Mouse (Mus musculus) midbrain, embryonic 11.5 days (tissue): ENCODE results near the gene Rps26. TPM values are rescaled to one million over a fixed set of nuclear protein-coding genes. Genes with fewer than 3 reads are reported as not detected.
"Not testable (repeated sequence)": the region's sequence is repeated elsewhere in the genome, so short reads cannot be mapped to it uniquely, and the experiment has no call there.

Experiments
- ATAC-seq: fragments of 200-750 bp; cut with Nextera tagmentation; 2 replicates; pipeline ENCODE4 v1.8.0; 2017; ENCODE audit warnings: moderate TSS enrichment, moderate library complexity; ENCODE audit not compliant: low FRiP score
- DNase-seq: peaks from one replicate; pipeline ENCODE4 v3.0.0; 2015; ENCODE audit warnings: low spot score; ENCODE audit errors: missing footprints
- H3K27ac ChIP-seq: fragments of 300-500 bp; sonication (generic); 2 replicates; pipeline ENCODE4 v1.5.1; 2014; ENCODE audit warnings: low read depth, low read length
- H3K27me3 ChIP-seq: fragments of 300-500 bp; sonication (generic); 2 replicates; pipeline ENCODE4 v1.6.1; 2014; ENCODE audit warnings: mild to moderate bottlenecking, low read length, moderate library complexity, mixed read lengths; ENCODE audit not compliant: control insufficient read depth, insufficient read depth
- H3K36me3 ChIP-seq: fragments of 300-500 bp; sonication (generic); 2 replicates; pipeline ENCODE4 v1.6.1; 2014; ENCODE audit warnings: mild to moderate bottlenecking, low read length, moderate library complexity, mixed read lengths; ENCODE audit not compliant: control insufficient read depth, insufficient read depth
- H3K4me1 ChIP-seq: fragments of 300-500 bp; sonication (generic); 2 replicates; pipeline ENCODE4 v1.6.1; 2014; ENCODE audit warnings: low read length; ENCODE audit not compliant: control insufficient read depth, insufficient read depth
- H3K4me2 ChIP-seq: fragments of 300-500 bp; sonication (generic); 2 replicates; pipeline ENCODE4 v1.6.1; 2014; ENCODE audit warnings: mild to moderate bottlenecking, moderate library complexity
- H3K4me3 ChIP-seq: fragments of 300-500 bp; sonication (generic); 2 replicates; pipeline ENCODE4 v1.5.1; 2014; ENCODE audit warnings: low read depth, low read length
- H3K9ac ChIP-seq: fragments of 300-500 bp; sonication (generic); 2 replicates; pipeline ENCODE4 v1.6.1; 2014; ENCODE audit warnings: low read length
- H3K9me3 ChIP-seq: fragments of 300-500 bp; sonication (generic); 2 replicates; pipeline ENCODE4 v1.6.1; 2016; ENCODE audit warnings: low read length; ENCODE audit not compliant: control insufficient read depth
- WGBS: fragments of 180-500 bp; shearing (Covaris S2); extraction: QIAGEN DNeasy Blood & Tissue Kit; methylation state at CpG from one replicate; pipeline ENCODE4 v1.1.7; 2014; 5-methylcytosine and 5-hydroxymethylcytosine counted together
- polyA plus RNA-seq: library from polyadenylated mRNA; unstranded; fragments of >200 nt; fragmentation: Nextera tagmentation; extraction: Ambion mirVana; gene quantifications from 2 replicates; pipeline ENCODE4 v1.2.1, GENCODE M21; 2014

The Rps26 gene
- polyA plus RNA-seq, 1 experiment from 2014 or later, result 638 TPM

DNA sequence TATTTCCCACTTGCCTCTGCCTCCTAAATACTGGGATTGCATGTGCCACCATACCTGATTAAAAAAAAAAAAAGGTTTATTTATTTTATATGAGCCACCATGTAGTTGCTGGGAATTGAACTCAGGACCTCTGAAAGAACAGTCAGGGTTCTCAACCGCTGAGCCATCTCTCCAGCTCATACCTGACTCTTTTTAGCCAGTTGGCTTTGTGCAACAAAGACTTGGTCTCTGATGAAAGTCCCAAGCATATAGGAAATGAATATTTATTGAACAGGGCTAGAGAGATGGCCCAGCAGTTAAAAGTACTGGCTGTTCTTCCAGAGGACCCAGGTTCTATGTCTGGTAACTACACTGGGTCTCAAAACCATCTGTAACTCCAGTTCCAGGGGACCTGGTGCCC, 8.0 kb downstream of the Rps26 start:
- Histone ChIP-seq H3K27me3 (no peaks in the 10 kb centered on the region), H3K27ac (no peak overlapping the region), H3K9me3 (no peaks in the 10 kb centered on the region), H3K4me2 (no peak overlapping the region), H3K4me1 (no peaks in the 10 kb centered on the region), H3K9ac (no peak overlapping the region), H3K4me3 (no peak overlapping the region), H3K36me3 (peaks cover 2% of the 10 kb centered on the region; the same call in 1 of the 2 replicates)
- DNase-seq (peak; percentile 44), ATAC-seq (no peak)
- 88% methylated on average over 1 of the region's 1 CpGs for WGBS

- DNase-seq, H3K36me3 ChIP-seq: not testable (repeated sequence)
Observed at GRCm38 (mm10) chr10:128615798-128616448, 10.6 kb downstream of the Rps26 start.

DNA sequence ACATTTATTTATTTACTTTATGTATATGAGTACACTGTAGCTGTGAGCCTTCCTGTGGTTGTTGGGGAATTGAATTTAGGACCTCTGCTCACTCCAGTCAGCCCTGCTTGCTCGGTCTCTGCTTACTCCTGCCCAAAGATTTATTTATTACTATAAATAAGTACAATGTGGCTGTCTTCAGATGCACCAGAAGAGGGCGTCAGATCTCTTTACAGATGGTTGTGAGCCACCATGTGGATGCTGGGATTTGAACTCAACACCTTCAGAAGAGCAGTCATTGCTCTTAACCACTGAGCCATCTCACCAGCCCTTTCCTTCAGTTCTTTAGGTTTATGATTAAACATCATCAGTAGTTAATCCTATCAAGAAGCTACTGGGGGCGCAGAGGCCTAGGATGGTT, 11.6 kb downstream of the Rps26 start:
- H3K9me3 ChIP-seq, result no peaks in the 10 kb centered on the region
- ATAC-seq (no peak), DNase-seq (no peak)
- H3K4me3 ChIP-seq, result no peak overlapping the region
- H3K36me3 ChIP-seq, result no peaks in the 10 kb centered on the region
- no peak overlapping the region for H3K4me2 ChIP-seq
- no peak overlapping the region for H3K27ac ChIP-seq
- H3K27me3 ChIP-seq, result no peaks in the 10 kb centered on the region
- no peak overlapping the region for H3K9ac ChIP-seq
- no peaks in the 10 kb centered on the region; the same call in 1 of the 2 replicates for H3K4me1 ChIP-seq
- WGBS, result 56% methylated on average over 3 of the region's 3 CpGs

More at GRCm38 (mm10) chr10:128615798-128616448, 10.6 kb downstream of the Rps26 start:
- not testable (repeated sequence) for ATAC-seq, H3K9ac ChIP-seq, H3K27ac ChIP-seq, H3K9me3 ChIP-seq, H3K27me3 ChIP-seq, H3K4me1 ChIP-seq, H3K4me3 ChIP-seq, H3K4me2 ChIP-seq
- 85% methylated on average over 6 of the region's 7 CpGs for WGBS

DNA sequence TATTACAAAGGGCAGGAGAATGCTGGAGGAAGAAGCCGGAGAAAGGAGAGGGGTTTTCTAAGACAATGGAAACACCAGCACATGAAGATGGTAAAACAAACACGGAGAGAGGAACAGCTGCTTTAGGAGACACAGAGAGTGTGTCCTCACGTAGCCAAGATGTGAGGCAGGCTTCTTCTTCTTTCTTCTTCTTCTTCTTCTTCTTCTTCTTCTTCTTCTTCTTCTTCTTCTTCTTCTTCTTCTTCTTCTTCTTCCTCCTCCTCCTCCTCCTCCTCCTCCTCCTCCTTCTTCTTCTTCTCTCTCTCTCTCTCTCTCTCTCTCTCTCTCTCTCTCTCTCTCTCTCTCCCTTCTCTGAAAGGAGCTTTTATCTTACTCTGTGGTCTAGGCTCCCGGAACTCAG, 12.7 kb downstream of the Rps26 start:
- H3K27me3 ChIP-seq, H3K4me2 ChIP-seq, ATAC-seq, H3K9me3 ChIP-seq, H3K27ac ChIP-seq, H3K36me3 ChIP-seq, H3K9ac ChIP-seq, H3K4me3 ChIP-seq, DNase-seq, H3K4me1 ChIP-seq: not testable (repeated sequence)
- 74% methylated on average over 4 of the region's 4 CpGs for WGBS

GRCm38 (mm10) chr10:128613154-128613440, 13.4 kb downstream of the Rps26 start:
- no peaks in the 10 kb centered on the region; the same call in 1 of the 2 replicates for H3K4me1 ChIP-seq
- no peak overlapping the region for H3K9ac ChIP-seq
- H3K27me3 ChIP-seq, result no peaks in the 10 kb centered on the region
- H3K4me3 ChIP-seq, result no peak overlapping the region
- H3K9me3 ChIP-seq, result no peaks in the 10 kb centered on the region
- H3K4me2 ChIP-seq, result no peak overlapping the region
- no peaks in the 10 kb centered on the region for H3K36me3 ChIP-seq
- ATAC-seq (no peak), DNase-seq (no peak)
- no peak overlapping the region for H3K27ac ChIP-seq
- WGBS, result 47% methylated on average over 6 of the region's 6 CpGs

- H3K27me3 ChIP-seq, result no peaks in the 10 kb centered on the region
- WGBS, result 16% methylated on average over 16 of the region's 16 CpGs
- H3K4me3 ChIP-seq, result no peak overlapping the region
- no peaks in the 10 kb centered on the region for H3K36me3 ChIP-seq
- no peak overlapping the region for H3K4me2 ChIP-seq
- H3K27ac ChIP-seq, result no peak overlapping the region
- ATAC-seq (peak; percentile 61), DNase-seq (peak; percentile 93)
- H3K9ac ChIP-seq, result no peak overlapping the region
- H3K4me1 ChIP-seq, result no peaks in the 10 kb centered on the region; the same call in 1 of the 2 replicates
- H3K9me3 ChIP-seq, result no peaks in the 10 kb centered on the region
Observed at GRCm38 (mm10) chr10:128612433-128613153, 14.0 kb downstream of the Rps26 start.

GRCm38 (mm10) chr10:128606483-128606882, 20.1 kb downstream of the Rps26 start:
- 56% methylated on average over 2 of the region's 2 CpGs for WGBS
- Histone ChIP-seq H3K27me3 (no peaks in the 10 kb centered on the region), H3K27ac (no peak overlapping the region), H3K4me2 (no peak overlapping the region), H3K9ac (no peak overlapping the region), H3K4me1 (no peaks in the 10 kb centered on the region), H3K4me3 (no peak overlapping the region), H3K9me3 (no peaks in the 10 kb centered on the region), H3K36me3 (no peaks in the 10 kb centered on the region)
- no peak for DNase-seq
- ATAC-seq, result no peak

DNA sequence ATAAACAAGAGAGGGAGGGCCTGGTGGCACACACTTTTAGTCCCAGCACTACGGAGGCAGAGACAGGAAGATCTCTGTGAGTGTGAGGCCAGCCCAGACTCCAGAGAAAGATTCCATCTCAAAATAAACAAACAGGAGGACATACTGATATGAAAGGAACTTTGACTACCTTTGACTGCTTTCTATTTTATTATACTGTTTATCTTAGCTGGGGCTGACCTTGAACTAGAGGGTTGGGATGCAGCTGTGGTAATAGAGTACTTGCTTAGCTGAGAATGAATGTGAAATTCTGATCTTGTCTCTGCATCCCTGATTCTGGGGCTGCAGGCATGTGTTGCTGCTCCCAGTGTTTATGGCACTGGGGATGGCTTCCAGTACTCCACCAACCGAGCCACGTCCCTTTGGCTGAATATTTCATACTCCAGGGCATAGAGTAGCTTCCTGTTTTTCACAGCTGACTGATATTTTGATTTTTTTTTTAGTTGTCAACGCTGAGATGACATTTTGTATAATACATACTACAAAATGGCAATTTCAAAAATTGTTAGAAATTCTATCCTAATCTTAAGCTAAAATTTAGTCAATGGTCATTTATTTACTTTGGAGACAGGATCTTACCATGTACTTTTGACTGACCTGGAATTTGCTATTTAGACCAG, 23.9 kb downstream of the Rps26 start:
- DNase-seq (no peak), ATAC-seq (no peak)
- H3K4me1 ChIP-seq, result no peaks in the 10 kb centered on the region
- no peaks in the 10 kb centered on the region for H3K27me3 ChIP-seq
- H3K4me2 ChIP-seq, result no peak overlapping the region
- no peak overlapping the region for H3K9ac ChIP-seq
- H3K27ac ChIP-seq, result no peak overlapping the region
- H3K4me3 ChIP-seq, result no peak overlapping the region
- H3K36me3 ChIP-seq, result no peaks in the 10 kb centered on the region
- 88% methylated on average over 4 of the region's 4 CpGs for WGBS
- no peaks in the 10 kb centered on the region for H3K9me3 ChIP-seq

DNA sequence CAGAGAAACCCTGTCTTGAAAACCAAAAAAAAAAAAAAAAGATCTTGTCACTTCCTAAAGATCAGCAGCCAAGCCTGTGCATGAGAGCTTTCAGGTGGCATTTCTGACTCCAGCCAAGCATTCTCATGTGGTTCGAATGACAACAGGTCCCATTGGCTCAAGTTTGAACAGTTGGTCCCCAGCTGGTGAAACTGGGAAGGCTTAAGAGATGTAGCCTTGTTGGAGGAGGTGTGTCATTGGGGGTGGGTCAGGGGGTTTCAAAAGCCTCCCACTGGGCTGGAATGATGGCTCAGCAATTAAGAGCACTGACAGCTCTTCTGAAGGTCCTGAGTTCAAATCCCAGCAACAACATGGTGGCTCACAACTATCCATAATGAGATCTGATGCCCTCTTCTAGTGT, 25.0 kb downstream of the Rps26 start:
- H3K27ac ChIP-seq, result no peak overlapping the region
- no peak overlapping the region for H3K9ac ChIP-seq
- WGBS, result 93% methylated on average over 1 of the region's 1 CpGs

More for the DNA sequence above, 25.0 kb downstream of the Rps26 start:
- no peaks in the 10 kb centered on the region for H3K4me1 ChIP-seq
- DNase-seq, result no peak
- H3K9me3 ChIP-seq, result no peaks in the 10 kb centered on the region
- H3K4me3 ChIP-seq, result no peak overlapping the region
- H3K36me3 ChIP-seq, result no peaks in the 10 kb centered on the region
- H3K4me2 ChIP-seq, result no peak overlapping the region
- H3K27me3 ChIP-seq, result no peaks in the 10 kb centered on the region
- no peak for ATAC-seq
